In the genomic region with DNA sequence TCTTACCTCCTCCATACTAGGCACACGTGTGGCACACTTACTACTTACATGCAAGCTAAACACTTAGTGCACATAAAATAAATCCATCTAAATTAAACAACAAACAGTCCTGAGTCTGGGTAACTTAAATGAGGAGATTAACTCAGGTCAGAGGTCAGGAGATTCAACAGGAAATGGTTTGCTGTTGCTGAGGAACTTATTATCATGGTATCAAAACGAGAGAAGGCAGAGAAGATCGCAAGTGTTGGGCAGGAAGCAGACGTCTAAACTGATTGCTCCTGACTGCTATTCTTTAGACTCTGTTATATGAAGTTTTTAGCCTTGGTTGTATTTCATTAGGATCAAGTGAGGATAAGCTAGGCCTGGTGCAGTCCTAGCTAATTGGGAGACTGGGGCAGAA, we compare ENCODE assay signal across 27 mouse cellular contexts. TPM values are rescaled to one million over a fixed set of nuclear protein-coding genes. Genes with fewer than 3 reads are reported as not detected.
DNase-seq lines count a peak whose midpoint lies in the region; TF ChIP-seq lines count a peak whose summit lies in the region.
"Had no signal": no experiment of that assay in that cellular context is flagged by ENCODE, and none has a peak within 500 bp of the region (broad histone marks: within the 10 kb centered on the region; RNA-seq: fewer than 3 reads in every experiment).

No protein-coding gene starts in this region.

- TF ChIP-seq CTCF in MEL (IDR thresholded peaks at IDR 0.05 in 2 of 3, conservative IDR thresholded peaks at IDR 0.05 in 1 of 3; ENCODE audit: control insufficient read depth in 1 of 3, insufficient read depth in 1 of 3, low read depth in 2 of 3, low read length in 3 of 3, poor library complexity in 1 of 3, severe bottlenecking in 1 of 3): no peak

- DNase-seq in 416B (ENCODE audit: low read depth) (peak; percentile 51), MEL (ENCODE audit: low read depth, low spot score) (peak; percentile 60)
- DNase-seq in induced T-regulatory cell, adult 2 months (ENCODE audit: low read depth): peak; percentile 43
- no peak for DNase-seq in kidney, postnatal 25 days
- DNase-seq in layer of hippocampus, postnatal 36 days: no peak
- DNase-seq: adrenal gland, adult 2 months; adrenal gland, postnatal 10 days; adrenal gland, postnatal 25 days; B cell, adult 2 months; cerebellum, adult 11 months; cerebellum, adult 18-20 months; cerebellum, adult 8-10 months; cerebellum, adult 9-11 months; cerebellum, postnatal 14 days; cerebellum, postnatal 36 days; forebrain, postnatal 0 days had no signal

- H3K9ac ChIP-seq in MEL (ENCODE audit: control insufficient read depth, low read depth, low read length, poor library complexity, severe bottlenecking): no peak overlapping the region
- H3K9ac ChIP-seq: embryonic facial prominence, embryonic 12.5 days; forebrain, embryonic 13.5 days; forebrain, embryonic 15.5 days; forebrain, postnatal 0 days had no signal

- peaks cover 6 to 7% of the 10 kb centered on the region in 2 experiments; a peak in 2 of 4 replicates for H3K4me1 ChIP-seq in MEL (ENCODE audit: control insufficient read depth in 1 of 2, insufficient read depth in 2 of 2, low read length in 2 of 2)

- peaks cover 2 to 11% of the 10 kb centered on the region in 2 experiments for H3K36me3 ChIP-seq in MEL (ENCODE audit: control insufficient read depth in 1 of 2, insufficient read depth in 2 of 2, low read length in 2 of 2)
- H3K36me3 ChIP-seq: embryonic facial prominence, embryonic 12.5 days; forebrain, embryonic 15.5 days had no signal

- peaks cover 14% of the 10 kb centered on the region for H3K79me2 ChIP-seq in MEL (ENCODE audit: control insufficient read depth, insufficient read depth, low read length, poor library complexity)

- no peaks in the 10 kb centered on the region for H3K9me3 ChIP-seq in MEL (replicated peaks; ENCODE audit: insufficient read depth, low read length)
- H3K9me3 ChIP-seq: embryonic facial prominence, embryonic 10.5 days; embryonic facial prominence, embryonic 12.5 days; forebrain, embryonic 13.5 days; forebrain, embryonic 15.5 days; G1E had no signal

- no peak overlapping the region for H3K4me3 ChIP-seq in MEL (ENCODE audit: control insufficient read depth in 1 of 2, insufficient read depth in 1 of 2, low read depth in 2 of 2, low read length in 2 of 2)
- H3K4me3 ChIP-seq: embryonic facial prominence, embryonic 10.5 days; embryonic facial prominence, embryonic 12.5 days; forebrain, embryonic 13.5 days; forebrain, embryonic 15.5 days had no signal

- peak; percentile 46 to 64; a peak in 3 of 4 replicates for TF ChIP-seq EP300 in MEL (IDR thresholded peaks at IDR 0.05; ENCODE audit: low read depth in 1 of 2, low read length in 2 of 2)

- H3K27ac ChIP-seq in MEL (ENCODE audit: control insufficient read depth, low read depth, low read length): peak overlapping the region; percentile 9
- H3K27ac ChIP-seq: embryonic facial prominence, embryonic 10.5 days; embryonic facial prominence, embryonic 12.5 days; forebrain, embryonic 13.5 days; forebrain, embryonic 15.5 days had no signal

- H3K27me3 ChIP-seq in MEL (ENCODE audit: control insufficient read depth in 1 of 2, insufficient read depth in 2 of 2, low read length in 2 of 2): no peaks in the 10 kb centered on the region
- H3K27me3 ChIP-seq: CH12.LX; embryonic facial prominence, embryonic 12.5 days; forebrain, embryonic 13.5 days; forebrain, embryonic 15.5 days had no signal

- TF ChIP-seq POLR2A in MEL (IDR thresholded peaks at IDR 0.05; ENCODE audit: control insufficient read depth in 1 of 2, insufficient read depth in 1 of 2, low read depth in 1 of 2, low read length in 2 of 2, poor library complexity in 1 of 2): no peak

- TF ChIP-seq RAD21 in MEL (IDR thresholded peaks at IDR 0.05; ENCODE audit: low read depth, low read length): no peak

TF ChIP-seq in MEL, 35 proteins besides CTCF, POLR2A, EP300 and RAD21:
- no peak for TF ChIP-seq KAT2A (conservative IDR thresholded peaks at IDR 0.05; ENCODE audit: low read depth, low read length)
- TF ChIP-seq ELF1 (IDR thresholded peaks at IDR 0.05; ENCODE audit: low read depth, low read length): no peak
- peak; percentile 41; the same call in 1 of the 2 replicates for TF ChIP-seq TCF12 (IDR thresholded peaks at IDR 0.05; ENCODE audit: low read depth, low read length)
- TF ChIP-seq GATA1 (IDR thresholded peaks at IDR 0.05; ENCODE audit: low read depth, low read length): peak; percentile 46; the same call in 1 of the 2 replicates

RNA-seq across cellular contexts. Expression of a gene that starts 3.6 kb away (rescaled TPM):
- total RNA-seq in MEL (2012; rRNA removed): 2,301 and 2,623 TPM in 2 replicates
- polyA plus RNA-seq in MEL (2012; ENCODE audit: insufficient read depth in 1 of 2, insufficient read length in 2 of 2, low read depth in 1 of 2, low replicate concordance in 2 of 2, missing spikeins in 1 of 2): 1,000 to 10,000 TPM; 1,104 to 4,601 TPM
- 100 to 1,000 TPM; 568 to 629 TPM for total RNA-seq in layer of hippocampus, postnatal 36 days (2021)

RNA-seq across cellular contexts. Expression of a gene that starts 7.1 kb away (rescaled TPM):
- not detected in 2 replicates for total RNA-seq in MEL (2012; rRNA removed)
- polyA plus RNA-seq in MEL (2012; ENCODE audit: insufficient read depth in 1 of 2, insufficient read length in 2 of 2, low read depth in 1 of 2, low replicate concordance in 2 of 2, missing spikeins in 1 of 2): not detected
- not detected for total RNA-seq in layer of hippocampus, postnatal 36 days (2021)
- total RNA-seq: adrenal gland, adult 2 months; adrenal gland, postnatal 10 days; adrenal gland, postnatal 25 days; adrenal gland, postnatal 4 days; CH12.LX; forebrain, postnatal 0 days had no signal
- polyA plus RNA-seq: adrenal gland, adult 2 months; CD4-positive, CD25-positive, alpha-beta regulatory T cell, adult 4 months; cortical plate, adult 2 months; embryonic facial prominence, embryonic 10.5 days; embryonic facial prominence, embryonic 12.5 days; embryonic facial prominence, embryonic 14.5 days; forebrain, embryonic 11.5 days; forebrain, embryonic 13.5 days; forebrain, embryonic 15.5 days; forebrain, postnatal 0 days; G1E had no signal

Comparison
In these comparisons a context has a peak if more than half of its experiments do, and no peak if none do; other contexts are left out.
1. DNase-seq: peak in 416B (single experiment), MEL (single experiment) and induced T-regulatory cell, adult 2 months (single experiment); none in kidney, postnatal 25 days (0 of 2) and layer of hippocampus, postnatal 36 days (0 of 2).